Mouse (Mus musculus) stomach, postnatal 0 days (tissue): ENCODE data around the gene Phldb2.

Experiments used
- CTCF ChIP-seq: IDR thresholded peaks from 2 replicates; pipeline ENCODE4 v1.5.1; 2016; ENCODE audit warnings: antibody characterized with exemption, low read depth, mild to moderate bottlenecking, moderate library complexity
- EP300 ChIP-seq: optimal IDR thresholded peaks from 2 replicates; pipeline ENCODE3; 2016; ENCODE audit warnings: antibody characterized with exemption

DNA sequence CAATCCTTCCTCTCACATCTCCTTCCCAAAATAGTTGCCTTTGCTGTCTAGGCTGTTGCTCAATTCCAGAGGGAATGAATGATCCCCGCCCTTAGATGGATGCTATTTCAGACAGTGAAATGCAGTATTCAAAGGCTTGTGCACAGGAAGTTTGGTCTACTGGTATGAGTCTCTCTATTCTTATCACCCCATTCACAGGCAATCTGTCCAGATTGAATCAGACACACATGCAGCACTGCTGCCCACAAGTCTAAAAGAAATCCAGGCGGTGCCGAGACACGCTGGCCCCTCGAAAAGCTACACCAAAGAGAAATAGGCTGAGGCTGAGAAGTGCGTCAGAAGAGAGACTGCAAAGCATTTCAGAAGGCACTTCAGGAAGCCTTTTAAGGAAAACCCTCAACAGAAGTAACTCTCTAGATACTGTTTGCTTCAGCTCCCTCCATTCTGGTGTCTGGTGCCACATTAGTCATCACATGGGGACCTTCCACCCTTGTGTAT is 142.5 kb downstream of the Phldb2 start:
- no peak for TF ChIP-seq CTCF
- no peak for TF ChIP-seq EP300
